Mouse (Mus musculus) olfactory bulb, adult 2 months (tissue): ENCODE data around the gene Oas1a. TPM values are rescaled to one million over a fixed set of nuclear protein-coding genes. Genes with fewer than 3 reads are reported as not detected.
"Not testable (repeated sequence)": the region's sequence is repeated elsewhere in the genome, so short reads cannot be mapped to it uniquely, and the experiment has no call there.

Source experiments
- H3K27ac ChIP-seq: fragments of 200-500 bp; 2 replicates; pipeline ENCODE4 v1.5.1; 2012; ENCODE audit warnings: low read depth, low read length; ENCODE audit not compliant: insufficient read depth
- H3K4me1 ChIP-seq: fragments of 200-500 bp; 2 replicates; pipeline ENCODE4 v1.6.1; 2012; ENCODE audit warnings: low read length; ENCODE audit not compliant: control insufficient read depth, insufficient read depth
- H3K4me3 ChIP-seq: fragments of 200-500 bp; 2 replicates; pipeline ENCODE4 v1.5.1; 2012; ENCODE audit warnings: mild to moderate bottlenecking, low read depth, low read length, moderate library complexity; ENCODE audit not compliant: insufficient read depth
- CTCF ChIP-seq: fragments of 200-500 bp; IDR thresholded peaks from 2 replicates; pipeline ENCODE4 v1.5.1; 2012; ENCODE audit warnings: low read depth, mild to moderate bottlenecking, low read length, moderate library complexity; ENCODE audit not compliant: insufficient read depth
- POLR2A ChIP-seq: fragments of 200-500 bp; IDR thresholded peaks from 2 replicates; pipeline ENCODE4 v1.6.1; 2012; ENCODE audit warnings: mild to moderate bottlenecking, low read depth, low read length, moderate library complexity; ENCODE audit not compliant: insufficient read depth
- WGBS: fragments of 180-500 bp; shearing (Covaris S2); methylation state at CpG from one replicate; pipeline ENCODE4 v1.1.7; 2018; 5-methylcytosine and 5-hydroxymethylcytosine counted together
- polyA plus RNA-seq: library from polyadenylated mRNA; stranded (reverse); fragments of >200 nt; gene quantifications from 2 replicates; pipeline ENCODE4 v1.2.4, GENCODE M21; 2012; ENCODE audit warnings: low replicate concordance; ENCODE audit not compliant: missing spikeins, insufficient read depth, insufficient read length

Oas1a gene
- polyA plus RNA-seq, 1 experiment: not detected

DNA sequence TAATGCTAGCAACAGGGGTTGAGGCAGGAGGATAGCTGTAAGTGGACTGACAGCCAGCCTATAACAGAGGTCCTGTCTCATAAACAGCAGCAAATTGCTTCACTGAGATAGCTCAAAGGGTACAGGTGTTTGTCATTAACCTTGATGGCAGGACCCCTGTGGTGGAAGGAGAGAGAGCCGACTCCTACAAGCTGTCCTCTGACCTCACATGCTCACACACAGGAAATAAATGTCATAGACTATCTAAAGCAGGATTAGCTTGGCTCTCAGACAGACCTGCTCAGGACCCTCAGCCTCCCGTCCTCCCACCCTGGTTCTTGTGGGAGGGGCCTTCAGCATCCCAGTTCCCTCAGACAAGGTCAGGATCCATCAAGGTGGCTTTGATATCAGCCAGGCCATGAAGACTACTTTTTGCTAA, 15.1 kb downstream of the Oas1a start:
- H3K4me3 ChIP-seq: no peak overlapping the region
- no peaks in the 10 kb centered on the region for H3K4me1 ChIP-seq
- no peak overlapping the region for H3K27ac ChIP-seq
- 81% methylated on average over 2 of the region's 2 CpGs for WGBS
- TF ChIP-seq CTCF (no peak), POLR2A (no peak)

DNA sequence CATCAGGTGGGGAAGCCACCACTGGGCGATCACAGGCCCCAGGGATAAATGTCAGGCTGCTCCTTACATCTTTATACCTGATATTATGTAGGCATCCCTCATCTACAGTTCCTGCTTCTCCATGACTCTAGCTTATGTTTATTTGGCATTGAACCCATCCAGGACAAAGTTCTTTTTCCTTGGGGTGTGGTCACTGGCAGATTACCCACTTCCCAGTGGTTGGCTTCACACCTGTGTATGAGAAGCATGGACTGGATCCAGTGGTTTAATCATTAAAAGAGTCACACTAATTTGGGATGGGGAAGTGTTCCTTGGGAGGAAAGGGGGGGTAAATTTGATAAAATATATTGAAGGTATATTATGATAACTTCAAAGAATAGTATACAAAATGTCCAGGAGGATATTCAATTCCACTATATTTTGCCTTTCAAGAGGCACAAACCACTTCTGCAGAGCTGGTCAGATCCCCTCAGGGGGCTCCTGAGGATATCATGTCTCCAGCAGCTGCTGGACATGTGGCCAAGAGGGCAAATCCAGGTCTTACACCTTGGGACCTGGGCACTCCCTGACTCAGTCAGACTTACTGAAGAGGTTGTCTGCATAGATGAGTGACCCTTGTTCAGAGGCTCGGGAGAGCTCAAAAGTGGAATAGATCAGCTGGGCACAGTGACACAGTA, 15.6 kb downstream of the Oas1a start:
- 83% methylated on average over 2 of the region's 2 CpGs for WGBS
- not testable (repeated sequence) for H3K4me1 ChIP-seq, H3K27ac ChIP-seq, H3K4me3 ChIP-seq

- TF ChIP-seq POLR2A (no peak), CTCF (no peak)
- 45% methylated on average over 3 of the region's 3 CpGs for WGBS
- no peak overlapping the region for H3K27ac ChIP-seq
- no peak overlapping the region for H3K4me3 ChIP-seq
- no peaks in the 10 kb centered on the region for H3K4me1 ChIP-seq
Observed at GRCm38 (mm10) chr5:120890991-120891390, 16.3 kb downstream of the Oas1a start.

DNA sequence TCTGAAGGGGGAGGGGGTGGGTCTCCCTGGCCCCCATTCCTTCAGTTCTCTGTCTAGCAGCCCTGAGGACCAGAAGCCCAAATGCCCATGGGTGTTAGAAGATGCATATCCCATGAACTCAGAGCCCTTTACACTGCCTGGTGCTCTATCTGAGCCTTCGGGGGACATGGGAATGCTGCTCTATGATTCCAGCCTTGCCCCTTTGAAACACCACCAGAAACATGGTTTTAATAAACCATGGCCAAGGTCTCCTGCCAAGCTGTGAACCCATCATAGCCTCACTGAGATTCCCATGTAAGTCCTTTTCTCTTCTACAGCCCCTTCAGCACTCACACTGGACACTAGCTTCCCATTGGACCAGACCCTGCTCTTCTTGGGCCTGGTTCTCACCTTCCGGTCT, 17.3 kb downstream of the Oas1a start:
- Histone ChIP-seq H3K4me3 (no peak overlapping the region), H3K27ac (no peak overlapping the region), H3K4me1 (no peaks in the 10 kb centered on the region)
- TF ChIP-seq POLR2A (no peak), CTCF (no peak)
- 83% methylated on average over 2 of the region's 2 CpGs for whole genome bisulfite sequencing

GRCm38 (mm10) chr5:120888294-120888815, 19.0 kb downstream of the Oas1a start:
- H3K4me3 ChIP-seq, H3K4me1 ChIP-seq, H3K27ac ChIP-seq: not testable (repeated sequence)
- 43% methylated on average over 4 of the region's 4 CpGs for WGBS

DNA sequence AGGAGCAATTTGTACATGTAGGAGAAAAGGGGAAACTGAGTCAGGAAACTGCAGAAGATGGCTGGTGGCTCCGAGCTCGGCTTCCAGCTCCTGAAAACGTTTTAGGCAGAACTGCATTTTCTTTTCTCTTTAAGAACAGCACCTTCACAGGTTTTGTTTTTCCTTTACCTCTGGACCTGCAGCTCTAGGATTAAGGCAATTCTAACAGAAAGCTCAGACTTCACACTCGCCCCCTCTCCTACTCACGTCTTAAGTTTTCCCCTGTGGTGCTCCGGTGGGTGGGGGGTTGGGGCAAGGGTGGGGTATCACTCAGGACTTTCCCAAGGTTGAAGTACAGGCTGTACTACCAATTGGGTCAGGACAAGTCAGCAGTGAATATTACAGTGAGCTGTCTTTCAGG, 19.5 kb downstream of the Oas1a start:
- no peak overlapping the region for H3K4me3 ChIP-seq
- no peak overlapping the region for H3K27ac ChIP-seq
- 55% methylated on average over 6 of the region's 6 CpGs for WGBS
- TF ChIP-seq CTCF (no peak), POLR2A (no peak)
- H3K4me1 ChIP-seq: no peaks in the 10 kb centered on the region

- WGBS: 37% methylated on average over 7 of the region's 9 CpGs
- H3K4me3 ChIP-seq, H3K4me1 ChIP-seq, H3K27ac ChIP-seq: not testable (repeated sequence)
Observed at GRCm38 (mm10) chr5:120887413-120887812, 19.9 kb downstream of the Oas1a start, which contains the start of gene Oas1g. Gene Oas1g, minus strand, starts transcription at chr5:120887613.

DNA sequence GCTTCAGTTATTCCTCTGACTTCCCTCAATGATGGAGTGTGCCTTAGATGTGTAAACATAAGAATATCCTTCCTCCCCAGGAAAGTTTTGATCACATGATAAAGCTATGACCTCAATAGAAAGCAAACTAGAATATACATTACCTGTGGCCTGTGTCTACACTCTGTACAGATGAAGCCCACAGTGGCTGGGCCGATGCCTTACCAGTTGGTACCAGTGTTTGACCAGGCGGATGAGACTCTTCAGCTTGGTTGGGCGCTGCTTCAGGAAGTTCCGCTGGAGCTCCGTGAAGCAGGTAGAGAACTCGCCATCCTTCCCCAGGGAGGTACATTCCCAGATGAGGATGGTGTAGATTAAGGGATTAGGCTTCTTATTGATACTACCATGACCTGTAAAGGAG, 25.6 kb downstream of the Oas1a start:
- H3K4me3 ChIP-seq, H3K4me1 ChIP-seq, H3K27ac ChIP-seq: not testable (repeated sequence)
- 93% methylated on average over 6 of the region's 6 CpGs for WGBS

DNA sequence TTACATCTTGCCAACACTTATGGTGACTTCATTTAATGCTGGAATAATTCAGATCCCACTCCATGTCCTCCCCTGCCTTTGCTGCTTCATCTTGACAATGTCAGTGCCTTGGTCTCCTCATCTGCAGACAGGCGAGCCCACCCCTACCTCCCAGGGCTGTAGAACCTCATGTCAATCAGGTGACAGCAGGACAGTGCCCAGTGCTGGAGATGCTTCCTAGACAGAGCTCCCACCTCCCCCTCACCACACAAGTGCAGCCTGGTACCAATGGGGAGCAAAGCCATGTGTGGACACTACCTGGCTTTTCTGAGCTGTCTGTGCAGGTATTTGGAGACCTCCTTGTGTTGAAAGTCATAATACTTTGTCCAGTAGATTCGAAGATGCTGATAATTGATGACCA, 28.5 kb downstream of the Oas1a start:
- not testable (repeated sequence) for H3K27ac ChIP-seq, H3K4me3 ChIP-seq, H3K4me1 ChIP-seq
- WGBS: 74% methylated on average over 2 of the region's 2 CpGs

DNA sequence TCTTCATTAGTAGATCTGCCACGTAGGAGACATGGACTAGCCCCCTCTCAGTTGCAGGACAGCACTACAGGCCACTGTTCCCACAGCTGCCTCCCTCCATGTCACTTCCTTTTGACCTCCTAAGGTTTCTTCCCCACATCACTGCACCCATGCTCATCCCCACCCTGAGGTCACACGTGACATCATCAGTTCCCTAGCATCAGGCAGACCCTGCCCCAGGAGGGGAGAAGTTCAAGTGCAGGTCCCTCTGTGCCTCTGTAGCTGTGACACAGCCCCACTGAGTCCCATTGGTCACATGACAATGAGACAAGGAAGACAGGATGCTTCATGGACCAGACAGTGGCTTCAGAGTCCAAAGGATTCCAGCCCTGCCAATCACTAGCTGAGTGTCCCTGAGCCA, 29.9 kb downstream of the Oas1a start:
- not testable (repeated sequence) for H3K4me1 ChIP-seq, H3K27ac ChIP-seq, H3K4me3 ChIP-seq
- WGBS: 82% methylated on average over 2 of the region's 2 CpGs

DNA sequence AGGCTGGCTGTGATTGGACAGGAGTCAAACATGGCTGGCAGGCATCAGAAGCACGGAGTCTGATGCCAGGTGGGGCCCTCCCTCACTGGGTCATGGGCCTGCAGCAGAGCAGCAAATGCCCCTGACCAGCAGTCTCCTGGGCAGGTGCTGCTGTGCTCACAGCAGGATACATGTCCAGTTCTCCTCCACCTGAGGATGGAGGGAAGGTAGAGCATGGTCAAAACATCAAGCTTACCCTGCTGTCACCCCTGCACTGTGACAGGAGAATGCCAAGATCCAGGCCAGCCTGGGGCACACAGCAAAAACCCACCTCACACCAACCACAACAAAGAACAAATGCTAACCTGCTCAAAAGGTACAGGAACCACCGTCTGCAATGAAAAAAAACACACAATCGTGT, 30.5 kb downstream of the Oas1a start:
- not testable (repeated sequence) for H3K4me3 ChIP-seq, H3K4me1 ChIP-seq, H3K27ac ChIP-seq
- WGBS: 66% methylated on average over 2 of the region's 3 CpGs
